Comparison of ENCODE assay signal across 8 mouse cellular contexts in the genomic region with DNA sequence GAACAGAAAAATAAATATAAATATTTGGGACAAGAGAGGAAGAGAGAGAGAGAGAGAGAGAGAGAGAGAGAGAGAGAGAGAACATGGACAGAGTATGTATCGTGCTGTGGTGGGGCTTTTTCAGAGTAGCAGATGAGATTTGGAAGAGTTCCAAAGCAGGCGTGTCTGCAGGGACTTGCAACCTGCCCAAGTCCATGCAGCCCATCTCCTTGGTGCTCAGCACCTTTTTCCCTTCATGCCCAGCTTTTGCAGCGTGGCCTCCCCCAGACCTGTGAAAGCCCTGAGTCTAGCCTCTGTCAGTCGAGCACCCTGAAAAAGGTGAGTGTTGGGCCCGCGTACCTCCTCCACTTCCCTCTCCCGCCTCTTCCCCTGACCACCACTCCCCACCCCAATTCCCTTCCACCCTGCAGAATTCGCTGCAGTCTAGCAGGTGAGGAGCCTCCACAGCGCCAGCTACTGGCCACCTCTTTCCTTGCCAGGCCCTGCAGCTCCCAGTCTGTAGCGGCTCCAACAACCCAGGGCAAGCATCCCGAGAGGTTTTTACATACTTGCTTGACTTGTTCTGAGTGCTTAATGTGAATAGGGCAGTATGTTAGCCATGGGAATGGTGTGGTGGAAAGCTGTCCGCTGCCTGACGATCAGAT. TPM values are rescaled to one million over a fixed set of nuclear protein-coding genes. Genes with fewer than 3 reads are reported as not detected.
A peak's percentile ranks its signal among the peaks of the same experiment; 100 is the strongest.
DNase-seq lines count a peak whose midpoint lies in the region; ATAC-seq and TF ChIP-seq lines count a peak whose summit lies in the region.

No protein-coding gene starts in this region.

- TF ChIP-seq CTCF in liver, adult 2 months (IDR thresholded peaks at IDR 0.05; ENCODE audit: low read depth, low read length), result peak; percentile 81

- no peak overlapping the region for H3K9ac ChIP-seq in intestine, embryonic 15.5 days
- no peak overlapping the region for H3K9ac ChIP-seq in liver, adult 2 months (ENCODE audit: low read depth, low read length)
- H3K9ac ChIP-seq in neural tube, embryonic 11.5 days (ENCODE audit: low read length), result no peak overlapping the region

- peaks cover 21% of the 10 kb centered on the region for H3K36me3 ChIP-seq in forebrain, embryonic 10.5 days (replicated peaks)
- no peaks in the 10 kb centered on the region for H3K36me3 ChIP-seq in intestine, embryonic 15.5 days
- H3K36me3 ChIP-seq in liver, adult 2 months (ENCODE audit: control insufficient read depth, insufficient read depth, low read length), result no peaks in the 10 kb centered on the region; the same call in 1 of the 2 replicates
- peaks cover 4% of the 10 kb centered on the region; the same call in 1 of the 2 replicates for H3K36me3 ChIP-seq in neural tube, embryonic 11.5 days (ENCODE audit: control insufficient read depth, insufficient read depth, low read length)

- H3K4me3 ChIP-seq in forebrain, embryonic 10.5 days, result peak overlapping the region; percentile 18; the same call in 1 of the 2 replicates
- H3K4me3 ChIP-seq in intestine, embryonic 15.5 days (replicated peaks), result 0 out of 2 replicates have a peak overlapping the region, but pooled peaks have one; percentile 1
- no peak overlapping the region for H3K4me3 ChIP-seq in liver, adult 2 months (ENCODE audit: insufficient read depth, low read depth, low read length)
- no peak overlapping the region for H3K4me3 ChIP-seq in neural tube, embryonic 11.5 days (ENCODE audit: low read depth, low read length)

- DNase-seq in urinary bladder, postnatal 25 days (ENCODE audit: low spot score), result peak; percentile 42
- DNase-seq in urinary bladder, adult 2 months (ENCODE audit: low spot score), result no peak
- DNase-seq in c-Kit-positive CD71-positive TER-119-positive erythroid progenitor cells, embryonic 14.5 days (ENCODE audit: low spot score), result peak; percentile 61
- DNase-seq in forebrain, embryonic 10.5 days (ENCODE audit: extremely low spot score, low spot score), result peak; percentile 65
- DNase-seq in liver, adult 2 months (ENCODE audit: extremely low read depth, low read depth, low spot score), result peak; percentile 30
- DNase-seq in neural tube, embryonic 11.5 days (ENCODE audit: low spot score), result peak; percentile 63
- DNase-seq in thymus, postnatal 0 days (ENCODE audit: low spot score), result peak; percentile 60

- peaks cover 17% of the 10 kb centered on the region for H3K4me1 ChIP-seq in forebrain, embryonic 10.5 days
- H3K4me1 ChIP-seq in intestine, embryonic 15.5 days (replicated peaks), result peaks cover 14% of the 10 kb centered on the region
- no peaks in the 10 kb centered on the region for H3K4me1 ChIP-seq in liver, adult 2 months (ENCODE audit: control insufficient read depth, insufficient read depth, low read length)
- peaks cover 6% of the 10 kb centered on the region; the same call in 1 of the 2 replicates for H3K4me1 ChIP-seq in neural tube, embryonic 11.5 days (ENCODE audit: control insufficient read depth, insufficient read depth, low read length)

- peak; percentile 65 for ATAC-seq in intestine, embryonic 15.5 days
- ATAC-seq in neural tube, embryonic 11.5 days (ENCODE audit: insufficient read depth, low FRiP score, low TSS enrichment), result no peak

- 0 out of 2 replicates have a peak, but pooled peaks cover 2% of the 10 kb centered on the region for H3K9me3 ChIP-seq in forebrain, embryonic 10.5 days
- no peaks in the 10 kb centered on the region for H3K9me3 ChIP-seq in intestine, embryonic 15.5 days
- H3K9me3 ChIP-seq in neural tube, embryonic 11.5 days (ENCODE audit: control insufficient read depth, low read length), result no peaks in the 10 kb centered on the region

- TF ChIP-seq POLR2A in liver, adult 2 months (IDR thresholded peaks at IDR 0.05; ENCODE audit: extremely low read depth, insufficient read depth, low read length), result no peak

- H3K27me3 ChIP-seq in forebrain, embryonic 10.5 days (ENCODE audit: poor library complexity, severe bottlenecking), result no peaks in the 10 kb centered on the region
- no peaks in the 10 kb centered on the region for H3K27me3 ChIP-seq in intestine, embryonic 15.5 days (replicated peaks)
- no peaks in the 10 kb centered on the region for H3K27me3 ChIP-seq in liver, adult 2 months (ENCODE audit: control insufficient read depth, insufficient read depth, low read length)
- H3K27me3 ChIP-seq in neural tube, embryonic 11.5 days (ENCODE audit: control insufficient read depth, insufficient read depth, low read length), result no peaks in the 10 kb centered on the region

- no peak overlapping the region for H3K27ac ChIP-seq in forebrain, embryonic 10.5 days
- no peak overlapping the region for H3K27ac ChIP-seq in intestine, embryonic 15.5 days
- no peak overlapping the region for H3K27ac ChIP-seq in liver, adult 2 months (replicated peaks; ENCODE audit: insufficient read depth, low read depth, low read length)
- no peak overlapping the region for H3K27ac ChIP-seq in neural tube, embryonic 11.5 days (ENCODE audit: low read depth, low read length)

- peak overlapping the region; percentile 30; the same call in 1 of the 2 replicates for H3K4me2 ChIP-seq in intestine, embryonic 15.5 days (replicated peaks)
- H3K4me2 ChIP-seq in neural tube, embryonic 11.5 days (ENCODE audit: low read depth), result no peak overlapping the region

- H3K79me2 ChIP-seq in liver, adult 2 months (ENCODE audit: control insufficient read depth, insufficient read depth, low read length), result peaks cover 3% of the 10 kb centered on the region; the same call in 1 of the 2 replicates

- 20% methylated on average over 13 of the region's 13 CpGs for WGBS in forebrain, embryonic 10.5 days
- 15% methylated on average over 13 of the region's 13 CpGs for WGBS in intestine, embryonic 15.5 days
- WGBS in liver, adult 2 months, result 21% methylated on average over 13 of the region's 13 CpGs
- WGBS in neural tube, embryonic 11.5 days, result 18% methylated on average over 13 of the region's 13 CpGs

RNA-seq across cellular contexts. Expression of gene Smpd4, which starts 1.1 kb away (rescaled TPM):
- polyA plus RNA-seq in urinary bladder, adult 2 months (2012; rRNA removed), result 33.1 and 36.3 TPM in 2 replicates
- 65.6 and 66.6 TPM in 2 replicates for polyA plus RNA-seq in forebrain, embryonic 10.5 days (2016; fragmentation: Nextera tagmentation; extraction: Ambion mirVana)
- 26.8 and 27.5 TPM in 2 replicates for polyA plus RNA-seq in intestine, embryonic 15.5 days (2015; fragmentation: Nextera tagmentation; extraction: Ambion mirVana)
- total RNA-seq in liver, adult 2 months (2014; rRNA removed), result 3.6 and 6.0 TPM in 2 replicates
- polyA plus RNA-seq in liver, adult 2 months (2012; rRNA removed), result 15.2 and 26.9 TPM in 2 replicates
- 41.2 and 45.3 TPM in 2 replicates for polyA plus RNA-seq in neural tube, embryonic 11.5 days (2014; fragmentation: Nextera tagmentation; extraction: Ambion mirVana)
- polyA plus RNA-seq in thymus, postnatal 0 days (2015; fragmentation: Nextera tagmentation; extraction: Ambion mirVana), result 17.4 and 21.6 TPM in 2 replicates

RNA-seq across cellular contexts. Expression of gene Ccdc74a, which starts 28.2 kb away (rescaled TPM):
- polyA plus RNA-seq in urinary bladder, adult 2 months (2012; rRNA removed), result 1.5 and 2.7 TPM in 2 replicates
- polyA plus RNA-seq in forebrain, embryonic 10.5 days (2016; fragmentation: Nextera tagmentation; extraction: Ambion mirVana), result 7.0 and 7.1 TPM in 2 replicates
- polyA plus RNA-seq in intestine, embryonic 15.5 days (2015; fragmentation: Nextera tagmentation; extraction: Ambion mirVana), result 4.0 and 6.7 TPM in 2 replicates
- not detected in 2 replicates for total RNA-seq in liver, adult 2 months (2014; rRNA removed)
- not detected in 2 replicates for polyA plus RNA-seq in liver, adult 2 months (2012; rRNA removed)
- 3.5 and 4.7 TPM in 2 replicates for polyA plus RNA-seq in neural tube, embryonic 11.5 days (2014; fragmentation: Nextera tagmentation; extraction: Ambion mirVana)
- polyA plus RNA-seq in thymus, postnatal 0 days (2015; fragmentation: Nextera tagmentation; extraction: Ambion mirVana), result 0.98 and 1.1 TPM in 2 replicates

RNA-seq across cellular contexts. Expression of gene Slc7a4, which starts 35.0 kb away (rescaled TPM):
- polyA plus RNA-seq in urinary bladder, adult 2 months (2012; rRNA removed), result 12.4 and 17.0 TPM in 2 replicates
- 2.2 and 2.7 TPM in 2 replicates for polyA plus RNA-seq in forebrain, embryonic 10.5 days (2016; fragmentation: Nextera tagmentation; extraction: Ambion mirVana)
- 25.0 and 29.4 TPM in 2 replicates for polyA plus RNA-seq in intestine, embryonic 15.5 days (2015; fragmentation: Nextera tagmentation; extraction: Ambion mirVana)
- total RNA-seq in liver, adult 2 months (2014; rRNA removed), result 0.74 TPM in 2 replicates
- polyA plus RNA-seq in liver, adult 2 months (2012; rRNA removed), result 1.9 and 5.3 TPM in 2 replicates
- polyA plus RNA-seq in neural tube, embryonic 11.5 days (2014; fragmentation: Nextera tagmentation; extraction: Ambion mirVana), result 1.7 and 2.9 TPM in 2 replicates
- polyA plus RNA-seq in thymus, postnatal 0 days (2015; fragmentation: Nextera tagmentation; extraction: Ambion mirVana), result 1.5 and 2.1 TPM in 2 replicates

RNA-seq across cellular contexts. Expression of gene P2rx6, which starts 56.4 kb away (rescaled TPM):
- polyA plus RNA-seq in urinary bladder, adult 2 months (2012; rRNA removed), result 4.4 and 5.5 TPM in 2 replicates
- 0.46 and 0.62 TPM in 2 replicates for polyA plus RNA-seq in forebrain, embryonic 10.5 days (2016; fragmentation: Nextera tagmentation; extraction: Ambion mirVana)
- 0.60 and 0.80 TPM in 2 replicates for polyA plus RNA-seq in intestine, embryonic 15.5 days (2015; fragmentation: Nextera tagmentation; extraction: Ambion mirVana)
- under 0.01 TPM in 1 of 2 replicates, not detected in the other for total RNA-seq in liver, adult 2 months (2014; rRNA removed)
- 0.12 TPM in 1 of 2 replicates, not detected in the other for polyA plus RNA-seq in liver, adult 2 months (2012; rRNA removed)
- polyA plus RNA-seq in neural tube, embryonic 11.5 days (2014; fragmentation: Nextera tagmentation; extraction: Ambion mirVana), result 0.23 and 0.41 TPM in 2 replicates
- 1.4 and 2.0 TPM in 2 replicates for polyA plus RNA-seq in thymus, postnatal 0 days (2015; fragmentation: Nextera tagmentation; extraction: Ambion mirVana)

RNA-seq across cellular contexts. Expression of gene Lrrc74b, which starts 57.0 kb away (rescaled TPM):
- polyA plus RNA-seq in urinary bladder, adult 2 months (2012; rRNA removed), result 0.22 and 0.23 TPM in 2 replicates
- polyA plus RNA-seq in forebrain, embryonic 10.5 days (2016; fragmentation: Nextera tagmentation; extraction: Ambion mirVana), result 0.26 and 0.51 TPM in 2 replicates
- polyA plus RNA-seq in intestine, embryonic 15.5 days (2015; fragmentation: Nextera tagmentation; extraction: Ambion mirVana), result 0.27 and 0.29 TPM in 2 replicates
- total RNA-seq in liver, adult 2 months (2014; rRNA removed), result not detected in 2 replicates
- not detected in 2 replicates for polyA plus RNA-seq in liver, adult 2 months (2012; rRNA removed)
- 0.20 and 0.42 TPM in 2 replicates for polyA plus RNA-seq in neural tube, embryonic 11.5 days (2014; fragmentation: Nextera tagmentation; extraction: Ambion mirVana)
- polyA plus RNA-seq in thymus, postnatal 0 days (2015; fragmentation: Nextera tagmentation; extraction: Ambion mirVana), result 0.20 and 0.36 TPM in 2 replicates

Comparison
In these comparisons a context has a peak if more than half of its experiments do, and no peak if none do; other contexts are left out.
1. H3K4me3 ChIP-seq: peak in forebrain, embryonic 10.5 days (single experiment) and intestine, embryonic 15.5 days (single experiment); none in liver, adult 2 months (single experiment) and neural tube, embryonic 11.5 days (single experiment).